Mouse (Mus musculus): ENCODE data around the gene Eml3.

DNA sequence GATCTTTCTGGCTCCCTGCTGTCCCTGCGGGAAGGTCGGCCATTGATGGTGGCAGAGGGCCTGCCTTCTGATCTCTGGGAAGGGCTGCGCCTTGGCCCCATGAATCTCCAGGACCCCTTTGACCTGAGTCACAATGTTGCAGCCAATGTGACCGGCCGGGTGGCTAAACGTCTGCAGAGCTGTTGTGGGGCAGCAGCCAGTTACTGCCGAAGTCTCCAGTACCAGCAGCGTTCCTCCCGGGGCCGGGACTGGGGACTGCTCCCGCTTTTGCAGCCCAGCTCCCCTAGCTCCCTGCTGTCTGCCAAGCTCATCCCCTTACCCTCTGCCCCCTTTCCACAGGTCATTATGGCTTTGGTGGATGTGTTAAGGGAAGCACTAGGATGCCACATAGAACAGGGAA is 35.7 kb downstream of the Eml3 start:
- TF ChIP-seq POLR2A (IDR thresholded peaks at IDR 0.05; ENCODE audit: low read depth, low read length) (no peak), CTCF (IDR thresholded peaks at IDR 0.05; ENCODE audit: extremely low read depth, insufficient read depth, insufficient read length, insufficient replicate concordance) (no peak)

Data from spleen, adult 2 months (tissue).